In genomic region chr6:134578039-134578438, GRCm38 (mm10) we compare ENCODE assay signal across 19 mouse cellular contexts. TPM values are rescaled to one million over a fixed set of nuclear protein-coding genes. Genes with fewer than 3 reads are reported as not detected.
"Had no signal": no experiment of that assay in that cellular context is flagged by ENCODE, and none has a peak within 500 bp of the region (broad histone marks: within the 10 kb centered on the region; RNA-seq: fewer than 3 reads in every experiment).

No protein-coding gene starts in this region.

- H3K36me3 ChIP-seq: limb, embryonic 12.5 days; limb, embryonic 15.5 days; lung, embryonic 15.5 days; midbrain, embryonic 10.5 days; midbrain, embryonic 13.5 days; neural tube, embryonic 13.5 days had no signal

- H3K27me3 ChIP-seq: limb, embryonic 12.5 days; limb, embryonic 15.5 days; lung, embryonic 15.5 days; neural tube, embryonic 13.5 days had no signal

- H3K4me1 ChIP-seq: limb, embryonic 12.5 days; limb, embryonic 15.5 days; midbrain, embryonic 13.5 days; neural tube, embryonic 13.5 days had no signal

- H3K4me3 ChIP-seq: limb, embryonic 12.5 days; limb, embryonic 15.5 days; lung, embryonic 15.5 days; megakaryocyte, embryonic 14.5 days; midbrain, embryonic 10.5 days; midbrain, embryonic 13.5 days; myocyte; neural tube, embryonic 13.5 days had no signal

- H3K27ac ChIP-seq: limb, embryonic 12.5 days; limb, embryonic 15.5 days; liver, embryonic 14.5 days; lung, embryonic 15.5 days; midbrain, embryonic 10.5 days; midbrain, embryonic 13.5 days; neural tube, embryonic 13.5 days had no signal

- H3K9ac ChIP-seq: limb, embryonic 12.5 days; limb, embryonic 15.5 days; liver, embryonic 14.5 days; liver, postnatal 0 days; lung, embryonic 15.5 days; midbrain, embryonic 13.5 days; neural tube, embryonic 13.5 days had no signal

- H3K9me3 ChIP-seq: limb, embryonic 12.5 days; limb, embryonic 15.5 days; lung, embryonic 15.5 days; midbrain, embryonic 10.5 days; midbrain, embryonic 13.5 days; neural tube, embryonic 13.5 days had no signal

- DNase-seq: kidney, adult 9 months; kidney, postnatal 14 days; kidney, postnatal 4 days; left cerebral cortex, postnatal 4 days; liver, postnatal 0 days; lung, postnatal 10 days; lung, postnatal 36 days; thymus, adult 18-20 months; thymus, postnatal 36 days had no signal

RNA-seq across cellular contexts. Expression of gene Mansc1, which starts 54.2 kb away (rescaled TPM):
- total RNA-seq: neutrophil, adult 5-6 weeks had no signal
- polyA plus RNA-seq: myocyte had no signal
